Mouse (Mus musculus): Measurements from ENCODE around the gene Plekhh3. TPM values are rescaled to one million over a fixed set of nuclear protein-coding genes. Genes with fewer than 3 reads are reported as not detected.
A peak's percentile ranks its signal among the peaks of the same experiment; 100 is the strongest.

The Plekhh3 gene
- polyA plus RNA-seq, 2 experiments: 17.4 to 20.5 TPM

- H3K9ac ChIP-seq (ENCODE audit: low read depth, low read length, severe bottlenecking): no peak overlapping the region
- H3K27me3 ChIP-seq (ENCODE audit: control insufficient read depth, insufficient read depth, low read length): no peaks in the 10 kb centered on the region
- H3K27ac ChIP-seq (replicated peaks; ENCODE audit: low read depth, low read length): no peak overlapping the region
- TF ChIP-seq POLR2A (IDR thresholded peaks at IDR 0.05; ENCODE audit: borderline replicate concordance, extremely low read depth, insufficient read depth, insufficient read length): no peak
- DNase-seq (ENCODE audit: low spot score) (no peak), ATAC-seq (ENCODE audit: low FRiP score, low read depth) (no peak)
- no peaks in the 10 kb centered on the region for H3K9me3 ChIP-seq (ENCODE audit: control insufficient read depth, low read length)
- H3K4me1 ChIP-seq (ENCODE audit: control insufficient read depth, insufficient read depth, low read length): no peaks in the 10 kb centered on the region
- no peak overlapping the region for H3K4me3 ChIP-seq (replicated peaks; ENCODE audit: low read length)
- H3K4me2 ChIP-seq (replicated peaks; ENCODE audit: low read depth, low read length, severe bottlenecking): no peak overlapping the region
- WGBS: 81% methylated on average over 13 of the region's 13 CpGs
- H3K36me3 ChIP-seq (ENCODE audit: control insufficient read depth, insufficient read depth, low read length): no peaks in the 10 kb centered on the region
These were observed 36.8 kb downstream of the Plekhh3 start for GRCm38 (mm10) chr11:101134217-101134865.

GRCm38 (mm10) chr11:101133037-101133436, 38.1 kb downstream of the Plekhh3 start:
- Histone ChIP-seq H3K9me3 (ENCODE audit: control insufficient read depth, low read length) (no peaks in the 10 kb centered on the region), H3K36me3 (ENCODE audit: control insufficient read depth, insufficient read depth, low read length) (no peaks in the 10 kb centered on the region), H3K9ac (ENCODE audit: low read depth, low read length, severe bottlenecking) (no peak overlapping the region), H3K4me1 (ENCODE audit: control insufficient read depth, insufficient read depth, low read length) (no peaks in the 10 kb centered on the region), H3K27ac (replicated peaks; ENCODE audit: low read depth, low read length) (no peak overlapping the region), H3K4me3 (replicated peaks; ENCODE audit: low read length) (no peak overlapping the region), H3K27me3 (ENCODE audit: control insufficient read depth, insufficient read depth, low read length) (no peaks in the 10 kb centered on the region), H3K4me2 (replicated peaks; ENCODE audit: low read depth, low read length, severe bottlenecking) (no peak overlapping the region)
- no peak for DNase-seq (ENCODE audit: low spot score)
- WGBS: 69% methylated on average over 12 of the region's 12 CpGs
- no peak for ATAC-seq (ENCODE audit: low FRiP score, low read depth)
- TF ChIP-seq POLR2A (IDR thresholded peaks at IDR 0.05; ENCODE audit: borderline replicate concordance, extremely low read depth, insufficient read depth, insufficient read length): no peak

GRCm38 (mm10) chr11:101131701-101132100, 39.5 kb downstream of the Plekhh3 start:
- Histone ChIP-seq H3K4me1 (ENCODE audit: control insufficient read depth, insufficient read depth, low read length) (no peaks in the 10 kb centered on the region), H3K9me3 (ENCODE audit: control insufficient read depth, low read length) (no peaks in the 10 kb centered on the region), H3K36me3 (ENCODE audit: control insufficient read depth, insufficient read depth, low read length) (peaks cover 2% of the 10 kb centered on the region; the same call in 1 of the 2 replicates), H3K27ac (replicated peaks; ENCODE audit: low read depth, low read length) (no peak overlapping the region), H3K4me3 (replicated peaks; ENCODE audit: low read length) (no peak overlapping the region), H3K4me2 (replicated peaks; ENCODE audit: low read depth, low read length, severe bottlenecking) (no peak overlapping the region), H3K27me3 (ENCODE audit: control insufficient read depth, insufficient read depth, low read length) (no peaks in the 10 kb centered on the region), H3K9ac (ENCODE audit: low read depth, low read length, severe bottlenecking) (no peak overlapping the region)
- WGBS: 87% methylated on average over 6 of the region's 6 CpGs
- DNase-seq (ENCODE audit: low spot score) (no peak), ATAC-seq (ENCODE audit: low FRiP score, low read depth) (no peak)
- TF ChIP-seq POLR2A (IDR thresholded peaks at IDR 0.05; ENCODE audit: borderline replicate concordance, extremely low read depth, insufficient read depth, insufficient read length): no peak

- Histone ChIP-seq H3K36me3 (ENCODE audit: control insufficient read depth, insufficient read depth, low read length) (peaks cover 7% of the 10 kb centered on the region), H3K4me3 (replicated peaks; ENCODE audit: low read length) (no peak overlapping the region), H3K27me3 (ENCODE audit: control insufficient read depth, insufficient read depth, low read length) (no peaks in the 10 kb centered on the region), H3K9ac (ENCODE audit: low read depth, low read length, severe bottlenecking) (no peak overlapping the region), H3K4me1 (ENCODE audit: control insufficient read depth, insufficient read depth, low read length) (no peaks in the 10 kb centered on the region), H3K27ac (replicated peaks; ENCODE audit: low read depth, low read length) (no peak overlapping the region), H3K9me3 (ENCODE audit: control insufficient read depth, low read length) (no peaks in the 10 kb centered on the region), H3K4me2 (replicated peaks; ENCODE audit: low read depth, low read length, severe bottlenecking) (no peak overlapping the region)
- no peak for TF ChIP-seq POLR2A (IDR thresholded peaks at IDR 0.05; ENCODE audit: borderline replicate concordance, extremely low read depth, insufficient read depth, insufficient read length)
- ATAC-seq (ENCODE audit: low FRiP score, low read depth) (no peak), DNase-seq (ENCODE audit: low spot score) (no peak)
- 94% methylated on average over 2 of the region's 2 CpGs for WGBS
These were observed 40.0 kb downstream of the Plekhh3 start for GRCm38 (mm10) chr11:101131187-101131586.

DNA sequence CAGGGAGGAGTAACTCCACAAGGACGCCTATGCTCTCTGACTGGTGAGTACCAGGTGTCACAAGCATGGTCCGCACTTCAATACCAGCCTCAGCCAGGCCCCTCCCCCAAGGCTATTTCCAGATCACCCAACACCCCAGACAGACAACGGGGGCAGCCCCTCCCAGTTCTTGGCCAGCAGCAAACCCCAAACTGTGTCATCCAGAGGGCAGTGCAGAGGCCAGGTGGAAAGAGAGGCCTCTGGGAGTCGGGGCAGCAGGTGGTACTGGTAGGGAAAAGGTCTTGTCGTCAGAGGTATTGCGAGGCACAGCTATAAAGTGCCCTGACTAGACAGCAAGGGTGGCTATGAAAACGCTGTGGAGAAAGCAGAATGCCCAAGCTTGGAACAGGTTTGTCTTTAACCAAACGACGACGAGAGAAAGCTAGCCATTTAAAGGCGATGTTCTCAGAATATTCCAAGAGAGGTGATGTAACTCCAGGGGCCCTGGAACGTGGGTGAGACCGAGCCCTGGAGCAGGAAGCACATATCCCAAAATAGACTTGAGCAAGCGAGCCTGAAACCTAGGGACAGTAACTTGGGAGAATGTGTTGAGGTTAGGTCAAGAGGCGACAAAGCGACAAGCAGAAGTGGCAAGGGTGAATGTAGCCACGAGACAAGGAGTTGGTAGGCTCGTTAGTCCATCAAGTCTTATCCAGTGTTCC, 40.9 kb downstream of the Plekhh3 start:
- H3K4me1 ChIP-seq (ENCODE audit: control insufficient read depth, insufficient read depth, low read length): no peaks in the 10 kb centered on the region
- no peak overlapping the region for H3K9ac ChIP-seq (ENCODE audit: low read depth, low read length, severe bottlenecking)
- H3K4me3 ChIP-seq (replicated peaks; ENCODE audit: low read length): no peak overlapping the region
- H3K4me2 ChIP-seq (replicated peaks; ENCODE audit: low read depth, low read length, severe bottlenecking): no peak overlapping the region
- ATAC-seq (ENCODE audit: low FRiP score, low read depth) (peak; percentile 9; the same call in 1 of the 2 replicates), DNase-seq (ENCODE audit: low spot score) (no peak)
- no peaks in the 10 kb centered on the region for H3K27me3 ChIP-seq (ENCODE audit: control insufficient read depth, insufficient read depth, low read length)
- no peak overlapping the region for H3K27ac ChIP-seq (replicated peaks; ENCODE audit: low read depth, low read length)
- TF ChIP-seq POLR2A (IDR thresholded peaks at IDR 0.05; ENCODE audit: borderline replicate concordance, extremely low read depth, insufficient read depth, insufficient read length): no peak
- H3K9me3 ChIP-seq (ENCODE audit: control insufficient read depth, low read length): no peaks in the 10 kb centered on the region
- WGBS: 42% methylated on average over 18 of the region's 18 CpGs
- H3K36me3 ChIP-seq (ENCODE audit: control insufficient read depth, insufficient read depth, low read length): peaks cover 17% of the 10 kb centered on the region

Measured in limb, embryonic 14.5 days (tissue).